Mouse (Mus musculus) layer of hippocampus, adult 9-10 months (tissue): ENCODE data around the gene Rapgef5.
A peak's percentile ranks its signal among the peaks of the same experiment; 100 is the strongest.
"Not testable (repeated sequence)": the region's sequence is repeated elsewhere in the genome, so short reads cannot be mapped to it uniquely, and the experiment has no call there.

ENCODE experiments used
- DNase-seq: peaks from one replicate; pipeline ENCODE4 v3.0.0; 2022; ENCODE audit warnings: low spot score

Gene Rapgef5

DNA sequence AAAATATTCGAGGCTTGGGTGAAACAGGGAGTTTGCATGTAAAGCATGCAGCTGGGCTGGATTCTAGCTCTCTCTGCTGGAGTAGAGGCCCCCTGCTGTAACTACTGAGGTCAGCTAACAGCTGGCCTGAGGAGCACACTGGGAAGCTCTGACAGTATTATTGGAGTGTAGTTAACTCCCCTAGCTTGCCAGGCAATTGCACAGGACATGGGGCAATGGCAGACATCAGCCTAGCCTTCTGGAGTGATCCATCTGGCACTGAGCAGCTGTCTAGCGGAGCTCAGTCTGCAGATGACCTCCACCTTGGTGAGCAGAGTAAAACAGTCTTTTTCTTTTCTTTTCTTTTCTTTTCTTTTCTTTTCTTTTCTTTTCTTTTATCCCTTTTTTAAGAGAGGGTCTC is 253.9 kb downstream of the Rapgef5 start:
- no peak for DNase-seq

DNA sequence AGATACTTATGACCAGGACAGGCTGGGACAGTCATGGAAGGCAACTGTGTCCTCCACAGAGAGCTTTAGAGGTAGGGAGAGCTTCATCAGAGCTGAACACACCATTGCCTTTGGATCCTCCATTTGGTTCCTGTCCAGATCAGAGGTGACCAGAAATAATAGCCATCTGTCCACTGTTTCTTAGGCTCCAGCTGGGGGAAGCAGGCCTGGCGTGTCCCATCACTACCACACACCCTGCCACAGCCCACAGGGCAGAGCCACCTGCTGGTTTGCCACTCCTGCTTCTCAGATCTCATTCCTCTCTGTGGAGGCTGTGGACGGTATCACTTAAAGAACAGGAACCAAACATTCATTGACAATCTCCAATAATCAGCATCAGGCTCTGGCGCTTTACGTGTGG is 254.9 kb downstream of the Rapgef5 start:
- DNase-seq = no peak

- peak; percentile 65 for DNase-seq
Measured at GRCm38 (mm10) chr12:117772638-117773037, 256.4 kb downstream of the Rapgef5 start.

DNA sequence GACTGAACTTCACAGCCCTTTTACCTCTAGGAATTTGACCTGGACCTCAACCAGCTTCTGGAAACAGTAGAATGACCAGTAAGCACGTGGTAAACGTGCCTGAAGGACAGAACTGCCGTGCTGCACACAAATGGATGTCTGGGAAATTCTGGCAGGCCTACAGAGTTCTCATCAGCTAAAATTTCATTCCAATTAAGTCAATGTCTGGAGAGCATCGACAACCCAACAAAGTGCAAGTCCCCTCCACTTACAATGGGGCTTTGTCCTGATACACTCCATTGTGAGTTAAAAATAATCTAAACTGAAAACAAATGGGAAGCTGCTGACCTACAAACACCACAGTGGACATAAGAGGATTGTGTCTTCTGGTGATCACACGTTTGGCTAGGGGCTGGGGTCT is 260.6 kb downstream of the Rapgef5 start:
- DNase-seq = no peak

- no peak for DNase-seq
Measured at GRCm38 (mm10) chr12:117781360-117781759, 265.1 kb downstream of the Rapgef5 start.

GRCm38 (mm10) chr12:117783426-117783825 is 267.1 kb downstream of the Rapgef5 start:
- DNase-seq = no peak

DNA sequence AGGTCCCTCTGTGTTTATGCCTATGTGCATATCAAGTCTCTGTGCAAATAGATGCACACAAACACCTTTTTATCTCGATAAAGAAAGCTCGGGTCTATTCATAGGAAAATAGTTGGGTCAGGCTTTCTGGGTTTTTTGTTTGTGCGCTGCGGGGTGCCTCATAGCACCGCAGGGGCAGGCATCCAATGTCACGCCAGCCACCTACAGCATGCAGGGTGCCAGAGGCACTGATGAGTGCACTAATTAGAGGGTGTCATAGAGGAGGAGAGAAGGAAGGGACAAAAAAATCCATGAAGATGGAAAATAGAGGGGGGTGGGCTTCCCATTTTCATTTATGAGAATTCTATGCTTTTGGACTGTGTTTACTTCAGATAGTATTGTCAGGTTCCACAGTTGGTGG is 270.3 kb downstream of the Rapgef5 start:
- no peak for DNase-seq

DNA sequence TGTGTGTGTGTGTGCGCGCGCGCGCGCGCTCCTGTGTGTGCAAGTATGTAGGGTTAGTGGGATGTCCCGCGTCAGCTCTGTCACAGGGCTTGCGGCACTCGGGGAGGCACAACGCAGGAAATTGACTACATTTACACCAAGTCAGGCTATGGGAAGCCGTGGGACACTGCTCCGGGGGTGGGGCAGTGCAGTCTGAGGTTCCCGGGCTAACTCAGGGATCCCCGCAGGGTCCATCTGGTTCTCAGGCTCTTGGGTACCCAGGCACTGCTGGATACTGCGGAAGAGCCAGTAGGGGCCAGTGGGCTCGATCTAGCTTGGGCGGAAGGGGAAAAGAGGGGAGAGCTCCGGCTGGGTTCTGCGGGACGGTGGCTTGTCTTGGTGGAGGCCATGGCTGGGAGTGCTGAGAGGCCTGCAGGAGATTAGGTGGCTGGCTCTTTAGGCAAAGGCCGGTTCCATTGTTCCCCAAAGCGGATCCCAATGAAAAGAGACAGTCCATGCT is 272.3 kb downstream of the Rapgef5 start:
- no peak for DNase-seq

DNA sequence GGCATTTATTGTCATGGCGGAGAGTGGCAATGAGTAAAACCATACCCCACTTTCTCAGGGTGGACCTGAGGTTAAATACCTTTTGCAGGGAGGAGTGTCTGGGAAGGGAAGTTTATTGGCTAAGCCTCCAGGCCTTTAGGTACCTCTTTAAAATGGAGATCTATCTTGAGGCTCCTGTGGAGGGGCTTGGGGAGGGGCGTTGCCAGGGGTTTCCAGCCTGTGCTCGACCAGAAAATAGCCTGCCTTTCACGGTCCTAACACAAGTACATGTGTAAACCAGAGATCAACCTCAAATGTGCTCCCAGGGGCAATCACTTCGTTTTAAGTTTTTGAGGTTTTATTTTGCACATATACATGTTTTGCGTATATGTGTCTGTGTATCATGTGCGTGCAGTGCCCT is 272.7 kb downstream of the Rapgef5 start:
- no peak for DNase-seq

DNA sequence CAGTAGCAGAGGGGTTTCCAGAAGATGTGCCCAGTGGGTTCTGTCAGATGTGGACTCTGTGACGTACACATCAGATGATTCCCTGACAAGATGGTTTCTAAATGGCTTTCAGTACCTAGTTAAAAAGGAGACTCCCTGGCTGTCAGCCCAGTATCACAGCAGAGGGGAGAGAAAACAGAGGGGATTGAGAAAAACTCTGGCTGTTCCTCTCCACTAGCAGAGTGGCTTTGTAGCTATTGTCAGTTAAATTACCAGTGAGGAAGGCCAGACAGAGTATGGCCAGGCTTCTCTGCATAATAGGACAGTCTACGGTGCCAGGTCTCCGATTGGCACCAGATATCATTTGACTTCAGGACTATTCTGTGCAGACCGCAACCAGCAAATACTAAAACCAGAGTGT is 279.0 kb downstream of the Rapgef5 start:
- no peak for DNase-seq

DNA sequence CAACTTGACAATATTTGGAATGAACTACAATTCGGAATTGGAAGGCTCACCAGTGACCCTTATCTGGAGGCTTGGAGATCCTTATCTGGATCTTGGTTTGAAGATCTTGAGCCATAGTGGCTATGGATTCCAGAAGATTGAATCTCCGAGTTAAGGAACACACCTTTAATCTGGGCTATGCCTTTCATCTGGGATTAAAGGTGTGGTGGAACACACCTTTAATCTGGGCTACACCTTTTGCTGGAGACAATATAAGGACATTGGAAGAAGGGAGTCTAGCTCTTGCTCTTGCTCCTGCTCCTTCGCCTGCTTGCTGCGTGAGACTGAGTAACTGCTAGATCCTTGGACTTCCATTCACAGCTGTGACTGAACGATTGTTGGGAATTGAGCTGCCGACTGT is 287.7 kb downstream of the Rapgef5 start, which contains the start of gene Cdca7l:
Gene Cdca7l, plus strand, starts transcription at position 301 of the 400 bp plus-strand sequence.
- DNase-seq = not testable (repeated sequence)

DNA sequence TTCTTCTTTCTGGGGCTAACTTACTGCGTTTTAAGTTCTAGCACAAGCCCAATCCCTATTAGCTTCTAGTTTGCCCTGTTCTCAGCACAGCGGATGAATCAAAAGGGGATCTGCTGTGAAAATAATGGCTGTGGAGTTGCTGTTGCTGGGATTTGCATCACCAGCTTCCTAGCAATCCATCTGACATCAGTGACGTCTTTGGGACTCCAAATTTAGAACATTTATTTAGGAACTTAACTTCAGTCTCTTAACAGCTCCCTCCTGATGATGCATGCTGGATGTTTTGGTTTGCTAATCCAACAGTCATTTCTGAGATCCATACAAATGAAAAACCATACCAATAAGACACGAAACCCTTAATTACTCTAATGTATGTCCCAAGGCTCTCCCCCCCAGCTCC is 289.3 kb downstream of the Rapgef5 start:
- no peak for DNase-seq

DNA sequence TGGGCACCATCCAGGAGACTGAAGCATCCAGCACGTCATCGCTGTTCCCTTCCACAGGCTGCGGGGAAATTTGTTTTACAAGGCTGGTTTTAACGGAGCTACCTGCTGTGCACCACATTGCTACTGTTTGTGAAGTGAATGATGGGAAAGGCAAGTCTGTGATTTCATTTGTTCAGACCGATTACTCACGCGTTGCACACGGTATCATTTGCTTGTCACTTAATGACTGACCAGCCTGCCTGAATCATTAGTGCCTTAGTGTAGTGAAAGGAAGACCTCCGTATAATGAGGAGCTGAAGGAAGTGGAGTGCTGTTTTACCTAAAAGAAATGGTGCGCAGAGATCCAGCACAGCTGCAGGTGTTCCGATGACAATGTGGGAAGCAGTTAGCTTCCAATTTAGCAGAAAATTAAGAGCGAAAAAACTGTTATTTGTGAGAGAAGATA is 289.8 kb downstream of the Rapgef5 start:
- no peak for DNase-seq

GRCm38 (mm10) chr12:117806470-117806869 is 290.2 kb downstream of the Rapgef5 start:
- no peak for DNase-seq

DNA sequence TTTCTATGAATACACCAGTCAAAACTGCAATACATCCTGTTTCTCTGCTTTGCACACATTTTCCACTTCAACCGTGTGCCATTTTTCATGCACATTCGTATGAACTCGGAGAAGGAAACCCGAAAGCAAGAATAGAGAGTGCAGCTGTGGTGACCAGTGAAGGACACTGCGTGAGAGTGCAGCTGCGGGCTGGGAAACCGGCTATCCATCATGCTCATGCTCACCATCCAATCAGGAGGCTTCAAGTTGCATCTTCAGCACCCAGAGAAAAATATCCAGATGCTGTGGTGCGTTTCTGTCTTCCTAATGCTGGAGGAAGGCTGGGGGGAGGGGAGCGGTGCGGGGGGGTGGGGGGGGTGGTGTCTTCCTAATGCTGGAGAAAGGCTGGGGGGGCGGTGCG is 291.4 kb downstream of the Rapgef5 start:
- DNase-seq = no peak

GRCm38 (mm10) chr12:117808355-117809326 is 292.4 kb downstream of the Rapgef5 start:
- DNase-seq = no peak
